Mouse (Mus musculus): Measurements from ENCODE around the gene Foxn2.
"Not testable (repeated sequence)": the region's sequence is repeated elsewhere in the genome, so short reads cannot be mapped to it uniquely, and the experiment has no call there.

Gene Foxn2

GRCm38 (mm10) chr17:88440285-88441000, at the start of gene Foxn2:
TSS of gene Foxn2 (plus strand) at chr17:88440711.
- peak; percentile 79 for DNase-seq (ENCODE audit: low read depth, low spot score)

- DNase-seq (ENCODE audit: low read depth, low spot score), result no peak
Measured at GRCm38 (mm10) chr17:88397501-88397900, 43.0 kb upstream of the Foxn2 start.

- DNase-seq (ENCODE audit: low read depth, low spot score), result no peak
Measured at GRCm38 (mm10) chr17:88398090-88398489, 42.4 kb upstream of the Foxn2 start.

- DNase-seq (ENCODE audit: low read depth, low spot score), result no peak
Measured at GRCm38 (mm10) chr17:88398854-88399253, 41.7 kb upstream of the Foxn2 start.

GRCm38 (mm10) chr17:88400122-88400521, 40.4 kb upstream of the Foxn2 start:
- no peak for DNase-seq (ENCODE audit: low read depth, low spot score)

- DNase-seq (ENCODE audit: low read depth, low spot score), result no peak
Measured at GRCm38 (mm10) chr17:88400702-88401475, 39.6 kb upstream of the Foxn2 start.

- no peak for DNase-seq (ENCODE audit: low read depth, low spot score)
Measured at GRCm38 (mm10) chr17:88403269-88403668, 37.2 kb upstream of the Foxn2 start.

GRCm38 (mm10) chr17:88404471-88404870, 36.0 kb upstream of the Foxn2 start:
- no peak for DNase-seq (ENCODE audit: low read depth, low spot score)

- DNase-seq (ENCODE audit: low read depth, low spot score), result no peak
Measured at GRCm38 (mm10) chr17:88405076-88405475, 35.4 kb upstream of the Foxn2 start.

GRCm38 (mm10) chr17:88409706-88410105, 30.8 kb upstream of the Foxn2 start:
- DNase-seq (ENCODE audit: low read depth, low spot score), result no peak

GRCm38 (mm10) chr17:88413155-88413836, 27.2 kb upstream of the Foxn2 start:
- no peak for DNase-seq (ENCODE audit: low read depth, low spot score)

GRCm38 (mm10) chr17:88420426-88420825, 20.1 kb upstream of the Foxn2 start:
- no peak for DNase-seq (ENCODE audit: low read depth, low spot score)

GRCm38 (mm10) chr17:88421246-88421645, 19.3 kb upstream of the Foxn2 start:
- DNase-seq (ENCODE audit: low read depth, low spot score), result no peak

GRCm38 (mm10) chr17:88430719-88431118, 9.8 kb upstream of the Foxn2 start:
- no peak for DNase-seq (ENCODE audit: low read depth, low spot score)

- DNase-seq (ENCODE audit: low read depth, low spot score), result no peak
Measured at GRCm38 (mm10) chr17:88431486-88431885, 9.0 kb upstream of the Foxn2 start.

- DNase-seq (ENCODE audit: low read depth, low spot score), result no peak
Measured at GRCm38 (mm10) chr17:88431987-88432386, 8.5 kb upstream of the Foxn2 start.

GRCm38 (mm10) chr17:88435322-88435721, 5.2 kb upstream of the Foxn2 start:
- no peak for DNase-seq (ENCODE audit: low read depth, low spot score)

GRCm38 (mm10) chr17:88436284-88436683, 4.2 kb upstream of the Foxn2 start:
- DNase-seq (ENCODE audit: low read depth, low spot score), result no peak

GRCm38 (mm10) chr17:88436749-88437148, 3.8 kb upstream of the Foxn2 start:
- not testable (repeated sequence) for DNase-seq (ENCODE audit: low read depth, low spot score)

GRCm38 (mm10) chr17:88437391-88437790, 3.1 kb upstream of the Foxn2 start:
- DNase-seq (ENCODE audit: low read depth, low spot score), result no peak

GRCm38 (mm10) chr17:88439536-88440050, 918 bp upstream of the Foxn2 start:
- no peak for DNase-seq (ENCODE audit: low read depth, low spot score)

GRCm38 (mm10) chr17:88441001-88441431, 505 bp downstream of the Foxn2 start:
- DNase-seq (ENCODE audit: low read depth, low spot score), result no peak

Measured in brain, embryonic 18.5 days (tissue).